Mouse (Mus musculus): ENCODE results near the gene Irgq. TPM values are rescaled to one million over a fixed set of nuclear protein-coding genes. Genes with fewer than 3 reads are reported as not detected.

Gene Irgq
- polyA plus RNA-seq, 1 experiment from 2014 or later: 28.0 TPM

- H3K36me3 ChIP-seq (replicated peaks; ENCODE audit: control insufficient read depth, insufficient read depth): peaks cover 29% of the 10 kb centered on the region
- ATAC-seq (ENCODE audit: low FRiP score): no peak
- H3K4me3 ChIP-seq (replicated peaks; ENCODE audit: low read length): no peak overlapping the region
- H3K9ac ChIP-seq: no peak overlapping the region
- H3K4me1 ChIP-seq (replicated peaks; ENCODE audit: control insufficient read depth, insufficient read depth, low read length): peaks cover 43% of the 10 kb centered on the region
- no peaks in the 10 kb centered on the region for H3K9me3 ChIP-seq (ENCODE audit: control insufficient read depth, low read length)
- 75% methylated on average over 8 of the region's 8 CpGs for WGBS
- H3K4me2 ChIP-seq (replicated peaks): no peak overlapping the region
- H3K27ac ChIP-seq: no peak overlapping the region
- H3K27me3 ChIP-seq (ENCODE audit: control insufficient read depth, insufficient read depth, low read length): no peaks in the 10 kb centered on the region
- no peak for DNase-seq (ENCODE audit: low spot score)
Measured at GRCm38 (mm10) chr7:24488303-24488702, 42.2 kb upstream of the Irgq start.

DNA sequence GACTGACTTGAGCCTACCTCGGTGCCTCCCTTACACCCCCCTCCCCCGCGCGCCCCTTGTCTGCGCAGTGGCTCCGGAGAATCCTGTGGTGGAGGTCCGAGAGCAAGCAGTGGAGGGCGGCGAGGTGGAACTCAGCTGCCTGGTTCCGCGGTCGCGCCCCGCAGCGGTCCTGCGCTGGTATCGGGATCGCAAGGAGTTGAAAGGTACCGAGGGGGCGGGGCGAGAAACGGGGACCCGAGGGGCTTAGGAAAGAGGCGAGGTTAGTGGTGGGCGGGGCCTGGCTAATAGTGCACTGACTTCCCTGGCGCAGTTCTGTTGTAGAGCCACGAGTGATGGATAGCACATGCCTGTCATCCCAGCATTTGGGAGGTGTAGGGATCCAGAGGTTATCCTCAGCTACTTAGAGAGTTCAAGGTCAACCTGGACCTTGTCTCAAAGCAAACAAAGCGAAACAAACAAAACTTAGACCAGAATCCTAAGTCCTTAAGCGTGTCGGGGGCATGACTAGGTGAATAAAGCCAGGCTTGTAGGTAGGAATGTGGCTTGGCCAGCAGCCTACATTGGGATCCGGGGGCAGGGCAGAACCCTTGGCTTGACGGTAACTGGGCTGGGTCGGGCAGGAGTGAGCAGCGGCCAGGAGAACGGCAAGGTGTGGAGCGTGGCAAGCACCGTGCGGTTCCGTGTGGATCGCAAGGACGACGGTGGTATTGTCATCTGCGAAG, 30.5 kb upstream of the Irgq start:
- H3K27ac ChIP-seq: no peak overlapping the region
- WGBS: 20% methylated on average over 43 of the region's 43 CpGs
- ATAC-seq (ENCODE audit: low FRiP score): no peak
- no peaks in the 10 kb centered on the region for H3K27me3 ChIP-seq (ENCODE audit: control insufficient read depth, insufficient read depth, low read length)
- H3K36me3 ChIP-seq (replicated peaks; ENCODE audit: control insufficient read depth, insufficient read depth): peaks cover 48% of the 10 kb centered on the region
- DNase-seq (ENCODE audit: low spot score): no peak
- no peak overlapping the region for H3K4me2 ChIP-seq (replicated peaks)
- no peaks in the 10 kb centered on the region for H3K9me3 ChIP-seq (ENCODE audit: control insufficient read depth, low read length)
- no peak overlapping the region for H3K4me3 ChIP-seq (replicated peaks; ENCODE audit: low read length)
- no peak overlapping the region for H3K9ac ChIP-seq
- H3K4me1 ChIP-seq (replicated peaks; ENCODE audit: control insufficient read depth, insufficient read depth, low read length): peaks cover 3% of the 10 kb centered on the region; the same call in 1 of the 2 replicates

- ATAC-seq (ENCODE audit: low FRiP score): no peak
Measured at GRCm38 (mm10) chr7:24500929-24501328, 29.6 kb upstream of the Irgq start.

GRCm38 (mm10) chr7:24501492-24501891, 29.0 kb upstream of the Irgq start:
- Histone ChIP-seq H3K36me3 (replicated peaks; ENCODE audit: control insufficient read depth, insufficient read depth) (peaks cover 48% of the 10 kb centered on the region), H3K4me3 (replicated peaks; ENCODE audit: low read length) (no peak overlapping the region), H3K27ac (no peak overlapping the region), H3K4me1 (replicated peaks; ENCODE audit: control insufficient read depth, insufficient read depth, low read length) (peaks cover 16% of the 10 kb centered on the region), H3K9ac (no peak overlapping the region), H3K4me2 (replicated peaks) (no peak overlapping the region), H3K9me3 (ENCODE audit: control insufficient read depth, low read length) (no peaks in the 10 kb centered on the region), H3K27me3 (ENCODE audit: control insufficient read depth, insufficient read depth, low read length) (no peaks in the 10 kb centered on the region)
- no peak for DNase-seq (ENCODE audit: low spot score)
- ATAC-seq (ENCODE audit: low FRiP score): no peak
- 58% methylated on average over 21 of the region's 21 CpGs for WGBS

More at GRCm38 (mm10) chr7:24500929-24501328, 29.6 kb upstream of the Irgq start:
- Histone ChIP-seq H3K4me2 (replicated peaks) (no peak overlapping the region), H3K36me3 (replicated peaks; ENCODE audit: control insufficient read depth, insufficient read depth) (peaks cover 48% of the 10 kb centered on the region), H3K27ac (no peak overlapping the region), H3K4me3 (replicated peaks; ENCODE audit: low read length) (no peak overlapping the region), H3K9ac (no peak overlapping the region), H3K27me3 (ENCODE audit: control insufficient read depth, insufficient read depth, low read length) (no peaks in the 10 kb centered on the region), H3K9me3 (ENCODE audit: control insufficient read depth, low read length) (no peaks in the 10 kb centered on the region), H3K4me1 (replicated peaks; ENCODE audit: control insufficient read depth, insufficient read depth, low read length) (peaks cover 12% of the 10 kb centered on the region)
- no peak for DNase-seq (ENCODE audit: low spot score)
- WGBS: 34% methylated on average over 7 of the region's 7 CpGs

DNA sequence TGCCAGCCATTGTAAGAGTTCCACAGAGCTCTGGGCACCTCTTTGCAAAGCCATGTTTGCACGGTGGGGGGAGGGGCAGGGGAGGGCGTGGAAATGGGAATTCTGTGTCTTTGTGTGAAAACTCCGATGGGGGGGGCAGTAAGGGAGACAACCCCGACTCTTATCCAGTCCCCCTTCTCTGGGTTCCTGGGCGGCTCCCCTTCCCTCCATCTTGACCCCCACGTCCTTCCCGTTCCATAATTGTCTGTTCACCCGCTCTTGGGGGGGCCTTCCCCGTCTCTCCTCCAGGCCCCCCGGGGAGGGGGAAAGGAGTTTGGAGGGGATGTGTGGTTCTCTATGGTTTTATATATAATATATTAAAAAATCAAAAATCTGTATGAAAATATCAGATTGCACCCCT, 26.5 kb upstream of the Irgq start:
- no peak overlapping the region for H3K27ac ChIP-seq
- H3K9ac ChIP-seq: no peak overlapping the region
- H3K4me2 ChIP-seq (replicated peaks): no peak overlapping the region
- H3K27me3 ChIP-seq (ENCODE audit: control insufficient read depth, insufficient read depth, low read length): no peaks in the 10 kb centered on the region
- no peak overlapping the region for H3K4me3 ChIP-seq (replicated peaks; ENCODE audit: low read length)
- peaks cover 22% of the 10 kb centered on the region for H3K4me1 ChIP-seq (replicated peaks; ENCODE audit: control insufficient read depth, insufficient read depth, low read length)
- peaks cover 46% of the 10 kb centered on the region for H3K36me3 ChIP-seq (replicated peaks; ENCODE audit: control insufficient read depth, insufficient read depth)
- 18% methylated on average over 10 of the region's 10 CpGs for WGBS
- no peaks in the 10 kb centered on the region for H3K9me3 ChIP-seq (ENCODE audit: control insufficient read depth, low read length)
- ATAC-seq (ENCODE audit: low FRiP score) (no peak), DNase-seq (ENCODE audit: low spot score) (no peak)

GRCm38 (mm10) chr7:24504868-24505267, 25.6 kb upstream of the Irgq start:
- DNase-seq (ENCODE audit: low spot score): no peak
- H3K4me3 ChIP-seq (replicated peaks; ENCODE audit: low read length): no peak overlapping the region
- WGBS: 27% methylated on average over 4 of the region's 4 CpGs
- ATAC-seq (ENCODE audit: low FRiP score): no peak
- peak overlapping the region; percentile 100 for H3K27ac ChIP-seq
- no peak overlapping the region for H3K9ac ChIP-seq
- H3K4me1 ChIP-seq (replicated peaks; ENCODE audit: control insufficient read depth, insufficient read depth, low read length): peaks cover 28% of the 10 kb centered on the region
- peaks cover 38% of the 10 kb centered on the region for H3K36me3 ChIP-seq (replicated peaks; ENCODE audit: control insufficient read depth, insufficient read depth)
- no peaks in the 10 kb centered on the region for H3K9me3 ChIP-seq (ENCODE audit: control insufficient read depth, low read length)
- H3K27me3 ChIP-seq (ENCODE audit: control insufficient read depth, insufficient read depth, low read length): no peaks in the 10 kb centered on the region
- peak overlapping the region; percentile 81; the same call in 1 of the 2 replicates for H3K4me2 ChIP-seq (replicated peaks)

DNA sequence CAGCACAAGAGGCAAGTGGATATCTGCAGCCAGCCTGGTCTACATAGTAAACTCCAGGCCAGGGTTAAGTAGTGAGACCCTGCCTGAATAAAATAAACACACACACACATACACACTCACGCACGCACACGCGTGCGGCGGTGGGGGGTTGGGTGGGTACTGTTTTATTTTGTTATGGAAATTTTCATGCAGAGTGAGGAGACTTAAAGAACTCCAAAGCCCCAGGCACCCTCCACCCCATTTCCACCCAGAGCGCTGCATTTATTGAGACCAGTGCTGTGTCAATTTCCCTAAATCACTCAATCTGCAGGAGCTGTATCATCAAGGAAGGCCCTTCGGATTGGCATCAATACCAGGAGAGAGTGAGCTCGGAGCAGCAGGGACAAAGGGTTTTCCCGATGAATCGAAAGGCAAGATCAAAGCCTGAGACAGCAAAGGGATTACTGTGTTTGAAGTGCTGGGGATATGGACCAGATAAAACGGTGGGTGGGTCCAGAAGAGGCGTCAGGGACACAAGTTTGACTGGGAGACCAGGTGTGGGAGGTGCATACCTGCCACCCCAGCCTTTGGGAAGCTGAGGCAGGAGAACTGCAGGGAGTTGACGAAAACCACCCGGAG, 24.9 kb upstream of the Irgq start:
- Histone ChIP-seq H3K4me3 (replicated peaks; ENCODE audit: low read length) (peak overlapping the region; percentile 69; the same call in 1 of the 2 replicates), H3K27ac (peak overlapping the region; percentile 100), H3K9me3 (ENCODE audit: control insufficient read depth, low read length) (no peaks in the 10 kb centered on the region), H3K9ac (peak overlapping the region; percentile 91), H3K4me2 (replicated peaks) (peak overlapping the region; percentile 81), H3K27me3 (ENCODE audit: control insufficient read depth, insufficient read depth, low read length) (no peaks in the 10 kb centered on the region), H3K36me3 (replicated peaks; ENCODE audit: control insufficient read depth, insufficient read depth) (peaks cover 34% of the 10 kb centered on the region), H3K4me1 (replicated peaks; ENCODE audit: control insufficient read depth, insufficient read depth, low read length) (peaks cover 27% of the 10 kb centered on the region)
- DNase-seq (ENCODE audit: low spot score) (no peak), ATAC-seq (ENCODE audit: low FRiP score) (no peak)
- 11% methylated on average over 15 of the region's 15 CpGs for WGBS

- H3K4me2 ChIP-seq (replicated peaks): peak overlapping the region; percentile 81
- ATAC-seq (ENCODE audit: low FRiP score) (no peak), DNase-seq (ENCODE audit: low spot score) (no peak)
- H3K27ac ChIP-seq: peak overlapping the region; percentile 100
- H3K4me1 ChIP-seq (replicated peaks; ENCODE audit: control insufficient read depth, insufficient read depth, low read length): peaks cover 27% of the 10 kb centered on the region
- H3K9me3 ChIP-seq (ENCODE audit: control insufficient read depth, low read length): no peaks in the 10 kb centered on the region
- peak overlapping the region; percentile 69 for H3K4me3 ChIP-seq (replicated peaks; ENCODE audit: low read length)
- peaks cover 34% of the 10 kb centered on the region for H3K36me3 ChIP-seq (replicated peaks; ENCODE audit: control insufficient read depth, insufficient read depth)
- no peaks in the 10 kb centered on the region for H3K27me3 ChIP-seq (ENCODE audit: control insufficient read depth, insufficient read depth, low read length)
- peak overlapping the region; percentile 91 for H3K9ac ChIP-seq
- 10% methylated on average over 3 of the region's 3 CpGs for WGBS
Measured at GRCm38 (mm10) chr7:24506065-24506459, 24.4 kb upstream of the Irgq start.

GRCm38 (mm10) chr7:24506476-24506837, 24.0 kb upstream of the Irgq start:
- H3K4me3 ChIP-seq (replicated peaks; ENCODE audit: low read length): peak overlapping the region; percentile 69
- H3K4me2 ChIP-seq (replicated peaks): peak overlapping the region; percentile 81
- H3K9me3 ChIP-seq (ENCODE audit: control insufficient read depth, low read length): no peaks in the 10 kb centered on the region
- 0% methylated on average over 12 of the region's 12 CpGs for WGBS
- peak overlapping the region; percentile 100 for H3K27ac ChIP-seq
- peaks cover 27% of the 10 kb centered on the region for H3K4me1 ChIP-seq (replicated peaks; ENCODE audit: control insufficient read depth, insufficient read depth, low read length)
- peak; percentile 5 for ATAC-seq (ENCODE audit: low FRiP score)
- H3K27me3 ChIP-seq (ENCODE audit: control insufficient read depth, insufficient read depth, low read length): no peaks in the 10 kb centered on the region
- H3K9ac ChIP-seq: peak overlapping the region; percentile 91
- H3K36me3 ChIP-seq (replicated peaks; ENCODE audit: control insufficient read depth, insufficient read depth): peaks cover 34% of the 10 kb centered on the region
- peak; percentile 73 for DNase-seq (ENCODE audit: low spot score)

Measured in hindbrain, embryonic 14.5 days (tissue).